Mouse (Mus musculus): ENCODE measurements around the gene Fam216a.
"Not testable (repeated sequence)": the region's sequence is repeated elsewhere in the genome, so short reads cannot be mapped to it uniquely, and the experiment has no call there.

The Fam216a gene

DNA sequence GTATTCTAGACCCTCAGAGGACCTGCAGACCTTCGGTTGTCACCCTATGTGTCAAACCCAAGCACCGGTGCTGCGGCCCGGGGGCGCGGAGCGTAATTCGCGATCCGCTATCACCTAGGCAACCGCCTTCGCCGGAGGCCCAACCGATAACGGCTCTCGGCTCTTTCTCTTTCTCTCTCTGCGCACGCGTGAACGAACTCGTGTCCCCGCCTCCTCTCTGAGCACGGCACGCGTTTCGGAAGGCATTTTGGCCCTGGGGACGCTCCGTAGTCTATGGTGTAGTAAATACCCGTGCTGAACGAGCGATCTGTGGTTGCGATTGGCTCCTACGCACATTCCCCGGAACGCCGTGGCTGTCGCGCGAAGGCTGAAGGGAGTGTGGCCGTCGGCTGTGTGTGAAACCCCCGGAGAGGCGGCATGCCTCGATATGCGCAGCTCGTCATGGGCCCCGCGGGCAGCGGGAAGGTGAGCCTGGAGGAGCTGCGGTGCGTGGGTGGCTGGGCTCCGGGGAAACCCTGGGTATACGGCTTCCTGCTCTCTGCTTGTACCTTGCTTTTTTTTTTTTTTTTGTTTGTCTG lies at the start of gene Fam216a:
Fam216a (minus strand) TSS at position 173 of the 578 bp plus-strand sequence.
- DNase-seq (ENCODE audit: low spot score) = peak; percentile 99

- DNase-seq (ENCODE audit: low spot score) = no peak
Observed at GRCm38 (mm10) chr5:122421271-122422068, 49.3 kb upstream of the Fam216a start, which contains the start of gene Anapc7. Gene Anapc7 (plus strand): TSS chr5:122421693.

DNA sequence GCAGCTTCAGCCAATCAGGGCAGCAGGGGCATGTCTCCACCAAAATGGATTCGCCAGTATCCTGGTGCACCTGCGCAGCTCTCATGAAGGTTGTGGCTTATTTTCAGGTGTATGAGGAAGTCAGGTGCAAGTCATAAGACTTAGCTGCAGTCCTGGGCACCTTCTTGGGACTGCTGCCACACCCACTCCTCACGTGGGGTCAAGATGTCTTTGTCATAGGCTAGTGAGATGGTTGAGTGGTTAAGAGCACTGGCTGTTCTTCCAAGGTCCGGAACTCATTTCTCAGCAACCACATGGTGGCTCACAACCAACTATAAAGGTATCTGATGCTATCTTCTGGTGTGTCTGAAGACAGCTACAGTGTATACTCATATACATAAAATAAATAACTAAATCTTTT lies 48.5 kb upstream of the Fam216a start:
- not testable (repeated sequence) for DNase-seq (ENCODE audit: low spot score)

DNA sequence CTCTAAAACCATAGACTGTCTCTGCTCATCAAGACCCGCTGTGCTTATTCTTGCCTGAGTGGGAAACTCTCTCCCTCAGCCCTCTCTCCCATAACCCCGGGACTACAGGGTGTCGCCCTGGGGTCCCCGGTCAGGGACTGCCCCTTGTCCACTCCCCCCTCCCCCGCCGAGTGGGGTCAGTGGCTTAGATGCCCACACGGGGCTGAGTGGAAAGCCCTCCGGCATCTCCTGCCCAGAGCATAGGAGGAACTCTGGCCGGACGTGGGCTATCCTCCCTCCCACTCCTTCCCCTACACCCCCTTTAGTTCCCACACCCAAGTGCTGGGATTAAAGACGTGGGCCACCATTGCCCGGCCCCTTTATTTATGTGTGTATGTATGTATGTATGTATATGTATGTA lies 43.3 kb upstream of the Fam216a start:
- peak; percentile 55 for DNase-seq (ENCODE audit: low spot score)

- DNase-seq (ENCODE audit: low spot score) = no peak
Observed at GRCm38 (mm10) chr5:122414351-122414750, 42.2 kb upstream of the Fam216a start.

DNA sequence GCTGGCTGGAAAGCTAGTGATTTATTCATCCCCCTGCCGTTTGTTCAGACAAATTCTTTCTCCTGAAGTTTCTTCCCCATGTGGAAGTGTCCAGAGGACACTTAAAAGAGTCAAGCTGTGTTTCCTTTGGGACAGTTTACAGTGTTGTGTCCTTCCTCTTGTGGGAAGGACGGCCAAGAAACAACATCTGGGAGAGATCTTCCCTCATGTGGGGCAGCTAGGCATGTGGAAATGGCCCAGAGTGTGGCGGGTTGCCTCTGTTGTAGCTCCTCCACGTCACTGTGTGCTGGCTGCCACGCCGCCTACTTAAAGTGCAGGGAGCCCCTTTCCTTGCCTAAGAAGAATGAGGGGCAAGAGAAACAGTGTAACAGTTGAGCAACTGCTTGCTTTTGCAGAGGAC lies 40.7 kb upstream of the Fam216a start:
- DNase-seq (ENCODE audit: low spot score) = no peak

GRCm38 (mm10) chr5:122411892-122412291 lies 39.7 kb upstream of the Fam216a start:
- DNase-seq (ENCODE audit: low spot score) = no peak

DNA sequence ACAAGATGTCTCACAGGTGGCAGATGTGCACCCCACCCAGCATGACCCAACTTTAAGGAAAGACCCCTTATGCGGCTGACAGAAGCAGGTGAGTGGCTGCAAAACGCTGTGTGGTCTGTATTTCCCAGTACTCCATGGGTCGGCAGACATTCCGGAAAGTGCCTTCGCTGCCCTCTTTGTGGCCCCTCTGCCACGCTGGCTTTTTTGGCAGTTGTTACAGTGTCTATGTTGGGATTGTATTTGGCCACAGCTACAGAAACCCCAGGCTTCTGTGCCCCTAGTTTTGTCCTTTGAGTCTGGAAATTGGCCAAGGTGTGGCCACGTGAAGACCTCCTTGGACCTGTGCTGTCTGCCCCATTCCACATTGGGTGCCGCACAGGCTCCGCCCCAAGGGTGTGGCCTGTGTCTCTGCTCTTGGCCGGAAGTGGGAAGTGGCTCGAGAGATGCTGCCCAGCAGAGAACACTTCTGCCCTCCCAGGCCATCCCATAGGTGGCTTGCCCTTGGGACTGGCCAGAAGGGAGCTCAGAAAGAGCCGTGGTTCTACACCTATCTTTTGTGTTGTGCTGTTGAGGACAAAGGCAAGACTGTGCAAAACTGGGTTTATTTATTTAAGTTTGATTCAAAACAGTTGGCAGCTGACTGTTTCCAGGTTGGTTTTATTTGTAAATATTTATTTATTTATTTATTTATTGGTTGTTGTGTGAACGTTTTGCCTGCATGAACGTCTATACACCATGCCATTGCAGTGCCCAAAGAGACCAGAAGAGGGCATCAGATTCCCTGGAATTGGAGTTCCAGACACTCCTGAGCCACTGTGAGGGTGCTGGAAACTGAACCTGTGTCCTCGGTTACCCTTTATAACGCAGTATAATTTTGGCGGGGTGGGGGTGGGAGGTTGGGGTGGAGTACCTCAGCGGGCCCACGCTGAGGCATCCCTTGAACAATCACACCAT lies 37.8 kb upstream of the Fam216a start:
- DNase-seq (ENCODE audit: low spot score) = no peak

DNA sequence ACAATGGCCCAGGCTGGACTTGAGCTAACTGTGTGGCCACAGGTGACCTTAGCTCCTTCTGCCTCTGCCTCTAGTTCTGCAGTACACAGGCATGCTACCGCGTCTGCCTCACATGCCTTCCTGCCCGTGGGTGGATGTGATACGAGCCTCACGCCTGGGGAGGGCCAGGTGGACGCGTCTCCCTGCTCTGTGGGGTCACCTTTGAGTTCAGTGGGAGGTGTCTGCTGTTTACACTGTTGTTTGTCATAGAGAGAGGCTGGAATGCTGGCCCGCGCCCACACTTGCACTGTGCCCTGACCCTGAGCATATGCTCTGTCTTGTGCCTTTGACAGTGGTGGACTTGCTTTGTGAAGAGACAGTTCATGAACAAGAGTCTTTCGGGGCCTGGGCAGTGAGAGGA lies 33.4 kb upstream of the Fam216a start:
- no peak for DNase-seq (ENCODE audit: low spot score)

DNA sequence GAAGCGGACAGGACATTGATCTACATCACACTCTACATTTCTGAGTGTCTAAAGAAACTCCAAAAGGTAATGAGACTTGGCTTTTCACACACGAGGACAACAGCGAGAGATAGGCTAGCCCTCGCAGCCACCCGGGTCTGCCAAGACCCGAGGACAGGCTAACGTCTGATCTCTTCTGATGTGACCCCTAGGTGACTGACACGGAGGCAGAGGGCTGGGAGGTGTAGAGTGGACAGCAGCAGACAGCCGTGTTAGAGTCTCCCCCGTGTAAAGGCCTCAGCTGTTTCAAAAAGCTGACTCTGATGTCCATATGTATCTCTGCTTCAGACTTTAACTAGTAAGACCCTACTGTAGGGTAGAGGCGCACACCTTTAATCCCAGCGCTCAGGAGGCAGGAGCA lies 31.2 kb upstream of the Fam216a start:
- no peak for DNase-seq (ENCODE audit: low spot score)

DNA sequence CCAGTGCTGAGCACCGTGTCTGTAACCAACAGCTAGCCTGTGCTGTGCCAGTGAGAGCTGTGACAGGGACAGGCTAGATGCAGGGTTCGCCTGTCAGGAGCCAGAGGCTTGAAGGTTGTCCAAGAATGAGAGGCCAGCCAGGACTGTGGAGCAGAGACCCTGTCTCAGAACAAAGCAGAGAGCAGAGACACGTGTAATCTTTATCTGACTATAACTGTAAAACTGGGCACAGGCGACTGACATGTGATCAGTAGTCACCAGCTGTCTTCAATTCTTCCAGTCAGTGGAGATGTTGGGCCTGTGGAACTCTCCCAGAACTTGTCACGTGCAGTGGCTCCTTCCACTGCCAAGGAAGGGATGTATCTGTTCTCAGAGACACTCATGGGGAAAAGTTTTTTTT lies 30.6 kb upstream of the Fam216a start:
- DNase-seq (ENCODE audit: low spot score) = no peak

- DNase-seq (ENCODE audit: low spot score) = no peak
Observed at GRCm38 (mm10) chr5:122402160-122402559, 30.0 kb upstream of the Fam216a start.

GRCm38 (mm10) chr5:122401303-122401640 lies 29.1 kb upstream of the Fam216a start:
- DNase-seq (ENCODE audit: low spot score) = peak; percentile 85

DNA sequence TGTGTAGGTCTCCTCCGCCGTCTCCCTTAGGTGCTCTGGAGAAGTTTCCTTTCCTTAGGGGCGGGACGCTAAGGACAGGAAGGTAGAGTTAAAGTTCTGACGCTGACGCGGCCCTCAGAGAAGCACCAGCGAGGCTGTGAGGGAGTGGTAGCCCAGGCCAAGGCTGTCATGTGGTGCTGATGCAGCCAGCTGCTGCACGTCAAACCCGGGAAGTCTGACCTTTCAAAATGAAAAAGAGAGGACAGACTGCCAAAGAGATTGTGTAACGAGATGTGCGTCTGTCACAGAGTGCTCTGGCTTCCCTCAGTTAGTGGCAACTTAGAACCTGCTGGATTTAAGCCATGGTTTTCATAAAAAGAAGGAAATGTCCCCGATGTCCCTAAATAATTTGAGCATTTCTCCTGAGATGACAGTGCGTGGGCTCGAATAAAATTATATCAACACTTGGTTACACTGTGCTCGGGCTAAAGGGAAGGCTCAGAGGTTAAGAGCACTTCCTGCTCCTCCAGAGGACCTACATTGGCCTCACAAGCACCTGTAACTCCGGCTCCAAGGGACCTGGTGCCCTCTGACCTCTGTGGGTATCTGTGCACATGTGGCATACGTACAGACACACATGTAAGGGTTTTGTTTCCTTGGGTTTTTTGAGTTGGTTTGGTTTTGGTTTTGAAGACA lies 28.6 kb upstream of the Fam216a start:
- DNase-seq (ENCODE audit: low spot score) = no peak

DNA sequence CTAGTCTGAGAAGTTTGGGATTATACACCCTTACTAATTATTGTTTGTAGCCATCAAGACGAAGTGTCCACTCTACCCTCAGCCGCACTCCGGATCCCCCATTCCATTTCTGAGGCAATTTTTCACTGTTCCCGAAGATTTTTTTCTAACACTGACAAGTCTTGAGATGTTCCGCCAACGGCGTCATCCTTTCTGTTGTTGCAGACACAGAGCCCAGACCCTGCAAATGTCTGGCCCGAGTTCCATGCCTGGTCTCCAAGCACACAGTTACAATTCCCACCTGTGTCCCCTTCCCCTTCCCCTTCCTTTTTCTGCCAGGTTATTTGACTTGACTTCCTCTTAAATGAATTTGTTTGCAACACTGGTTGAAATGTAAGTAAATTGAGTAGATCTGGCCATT lies 27.7 kb upstream of the Fam216a start:
- DNase-seq (ENCODE audit: low spot score) = no peak

DNA sequence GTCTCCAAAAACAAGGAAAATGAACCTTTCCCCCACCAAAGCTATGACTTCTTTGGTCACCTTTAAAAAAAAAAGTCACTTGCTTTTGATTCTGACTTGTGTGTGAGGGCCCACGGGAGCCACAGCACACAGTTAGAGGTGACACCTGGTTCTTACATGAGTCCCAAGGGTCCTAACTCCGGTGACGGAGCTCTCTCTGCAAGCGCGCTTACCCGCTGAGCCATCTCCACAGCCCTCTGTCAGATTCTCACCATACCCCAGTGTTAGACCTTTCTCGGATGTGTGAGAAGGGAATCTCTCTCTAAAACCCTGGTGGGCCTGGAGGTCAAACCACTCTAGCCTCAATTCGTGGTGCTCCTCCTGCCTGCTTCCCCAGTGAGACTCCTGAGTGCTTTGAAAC lies 25.3 kb upstream of the Fam216a start:
- DNase-seq (ENCODE audit: low spot score) = no peak

GRCm38 (mm10) chr5:122396791-122397190 lies 24.6 kb upstream of the Fam216a start:
- no peak for DNase-seq (ENCODE audit: low spot score)

DNA sequence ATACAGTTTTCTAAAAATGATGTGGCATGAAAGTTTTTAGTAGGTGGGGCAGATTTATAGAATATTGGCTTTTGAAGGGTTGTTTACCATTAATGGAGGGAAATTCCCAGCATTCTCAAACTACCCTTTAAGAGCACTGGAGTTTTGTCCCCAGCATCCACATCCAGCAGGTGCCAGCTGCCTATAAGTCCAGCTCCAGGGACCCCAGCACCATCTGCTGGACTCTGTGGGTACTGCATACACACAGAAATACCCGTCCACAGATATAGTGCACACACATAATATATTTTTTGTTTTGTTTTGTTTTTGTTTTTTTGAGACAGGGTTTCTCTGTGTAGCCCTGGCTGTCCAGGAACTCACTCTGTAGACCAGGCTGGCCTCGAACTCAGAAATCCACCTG lies 21.7 kb upstream of the Fam216a start:
- DNase-seq (ENCODE audit: low spot score) = peak; percentile 88

- peak; percentile 48 for DNase-seq (ENCODE audit: low spot score)
Observed at GRCm38 (mm10) chr5:122392227-122393004, 20.3 kb upstream of the Fam216a start.

GRCm38 (mm10) chr5:122391786-122392180 lies 19.6 kb upstream of the Fam216a start, which contains the start of gene Arpc3:
Gene Arpc3 (plus strand): TSS chr5:122391878.
- DNase-seq (ENCODE audit: low spot score) = peak; percentile 96

DNA sequence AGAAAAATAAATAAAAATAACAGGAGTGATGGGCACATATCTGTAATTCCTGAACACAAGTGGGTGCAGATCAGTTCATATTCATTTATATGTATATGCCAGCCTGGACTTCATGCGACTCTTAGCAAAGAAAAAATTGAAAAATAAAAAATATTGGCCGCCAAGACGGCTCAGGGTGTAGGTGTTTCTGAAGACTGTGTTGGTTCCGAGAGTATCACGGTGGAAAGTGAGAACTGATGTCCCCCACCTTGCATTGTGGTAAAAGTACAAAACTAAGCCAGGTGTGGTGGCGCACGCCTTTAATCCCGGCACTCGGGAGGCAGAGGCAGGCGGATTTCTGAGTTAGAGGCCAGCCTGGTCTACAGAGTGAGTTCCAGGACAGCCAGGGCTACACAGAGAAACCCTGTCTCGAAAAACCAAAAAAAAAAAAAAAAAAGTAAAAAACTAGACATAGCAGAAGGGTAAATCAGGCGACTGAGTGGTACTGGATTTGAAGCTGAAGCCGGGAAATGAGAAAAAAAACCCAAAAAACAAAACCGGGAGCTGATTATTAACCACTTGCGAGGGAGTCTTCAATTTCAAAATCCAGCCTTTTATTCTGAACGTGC lies 19.1 kb upstream of the Fam216a start:
- DNase-seq (ENCODE audit: low spot score) = no peak

Measured in testis, postnatal 10 days (tissue).